Mouse (Mus musculus) cerebellum, adult 2 months (tissue): ENCODE results near the gene Isl1.

Experiments
- CTCF ChIP-seq: fragments of 200-500 bp; IDR thresholded peaks from 2 replicates; pipeline ENCODE4 v1.5.1; 2011; ENCODE audit warnings: low read depth, mild to moderate bottlenecking, control low read depth, low read length, moderate library complexity, borderline replicate concordance; ENCODE audit not compliant: insufficient read depth
- POLR2A ChIP-seq: fragments of 200-500 bp; IDR thresholded peaks from 2 replicates; pipeline ENCODE4 v1.6.1; 2011; ENCODE audit warnings: low read length, control low read depth, borderline replicate concordance; ENCODE audit not compliant: insufficient read depth

DNA sequence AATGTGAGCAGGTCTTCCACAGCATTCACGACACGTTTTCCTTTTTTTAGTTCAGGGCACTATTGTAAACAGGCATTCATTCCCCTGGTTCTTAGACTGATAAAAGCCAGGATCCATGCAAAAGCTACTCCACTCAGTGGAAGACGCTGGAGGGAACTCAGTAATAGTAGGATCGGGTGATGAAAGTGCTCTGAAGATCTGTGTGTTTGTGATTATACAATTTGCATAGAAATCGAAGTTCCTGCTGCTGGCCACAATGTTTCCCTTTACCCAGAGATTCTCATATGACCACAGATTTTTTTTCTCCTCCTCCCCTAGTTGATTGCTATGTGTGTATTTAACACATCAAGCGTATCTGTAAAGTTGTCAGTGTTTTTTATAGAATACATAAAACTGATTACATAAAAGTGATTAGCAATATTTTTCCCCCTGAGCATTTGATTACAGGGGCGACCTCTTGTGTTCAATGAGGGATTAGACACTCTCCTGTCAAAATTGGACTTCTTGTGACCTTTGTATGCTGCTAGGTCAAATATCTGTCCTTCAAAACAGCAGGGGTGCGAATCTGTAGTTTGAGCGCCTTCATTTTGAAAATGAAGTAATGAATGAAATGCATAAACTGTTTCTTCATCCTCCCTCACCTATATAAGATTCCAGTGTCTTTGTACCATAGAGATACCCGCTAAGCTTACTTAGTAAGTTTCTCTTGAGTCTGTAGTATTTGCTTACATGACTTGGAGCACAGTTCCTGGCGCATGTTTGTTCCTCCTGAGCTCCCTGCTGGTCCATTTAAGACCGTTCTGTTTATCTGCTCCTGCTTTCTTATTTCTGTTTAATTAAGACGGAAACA, 2.6 kb upstream of the Isl1 start:
- TF ChIP-seq POLR2A (no peak), CTCF (no peak)
